Mouse (Mus musculus) limb, embryonic 14.5 days (tissue): ENCODE measurements around the gene Slc2a9. TPM values are rescaled to one million over a fixed set of nuclear protein-coding genes. Genes with fewer than 3 reads are reported as not detected.

Experiments used
- ATAC-seq: fragments of 200-750 bp; cut with Nextera tagmentation; 2 replicates; pipeline ENCODE4 v1.8.0; 2017; ENCODE audit warnings: low read depth, moderate number of reproducible peaks, moderate TSS enrichment; ENCODE audit not compliant: low FRiP score
- DNase-seq: peaks from one replicate; pipeline ENCODE4 v3.0.0-alpha.2; 2015; ENCODE audit warnings: low spot score
- H3K27ac ChIP-seq: fragments of 300-500 bp; sonication (generic); replicated peaks from 2 replicates; pipeline ENCODE4 v1.5.1; 2014; ENCODE audit warnings: low read depth, mild to moderate bottlenecking, low read length, moderate library complexity, mixed read lengths
- H3K27me3 ChIP-seq: fragments of 300-500 bp; sonication (generic); 2 replicates; pipeline ENCODE4 v1.6.1; 2014; ENCODE audit warnings: low read length, mixed read lengths; ENCODE audit not compliant: control insufficient read depth, insufficient read depth
- H3K36me3 ChIP-seq: fragments of 300-500 bp; sonication (generic); 2 replicates; pipeline ENCODE4 v1.6.1; 2014; ENCODE audit warnings: mild to moderate bottlenecking, low read length, moderate library complexity, mixed read lengths; ENCODE audit not compliant: control insufficient read depth, insufficient read depth
- H3K4me1 ChIP-seq: fragments of 300-500 bp; sonication (generic); 2 replicates; pipeline ENCODE4 v1.6.1; 2014; ENCODE audit warnings: antibody characterized with exemption, low read length, mixed read lengths; ENCODE audit not compliant: control insufficient read depth, insufficient read depth
- H3K4me2 ChIP-seq: fragments of 300-500 bp; sonication (generic); replicated peaks from 2 replicates; pipeline ENCODE4 v1.6.1; 2014; ENCODE audit warnings: low read depth, mild to moderate bottlenecking, low read length, moderate library complexity; ENCODE audit not compliant: severe bottlenecking
- H3K4me3 ChIP-seq: fragments of 300-500 bp; sonication (generic); replicated peaks from 2 replicates; pipeline ENCODE4 v1.5.1; 2014; ENCODE audit warnings: low read length
- H3K9ac ChIP-seq: fragments of 300-500 bp; sonication (generic); 2 replicates; pipeline ENCODE4 v1.6.1; 2014; ENCODE audit warnings: mild to moderate bottlenecking, low read depth, low read length, moderate library complexity; ENCODE audit not compliant: severe bottlenecking
- H3K9me3 ChIP-seq: fragments of 300-500 bp; sonication (generic); 2 replicates; pipeline ENCODE4 v1.6.1; 2016; ENCODE audit warnings: low read length; ENCODE audit not compliant: control insufficient read depth
- POLR2A ChIP-seq: fragments of 200-500 bp; IDR thresholded peaks from 2 replicates; pipeline ENCODE4 v1.8.0; 2012; ENCODE audit warnings: inconsistent platforms, mild to moderate bottlenecking, moderate library complexity, borderline replicate concordance; ENCODE audit not compliant: insufficient read depth, insufficient read length; ENCODE audit errors: extremely low read depth
- WGBS: fragments of 180-500 bp; shearing (Covaris S2); extraction: QIAGEN DNeasy Blood & Tissue Kit; methylation state at CpG from one replicate; pipeline ENCODE4 v1.1.7; 2014; 5-methylcytosine and 5-hydroxymethylcytosine counted together
- polyA plus RNA-seq, 2 experiments: library from polyadenylated mRNA; depleted of rRNA in 1 of 2; stranded (reverse) in 1 of 2; unstranded in 1 of 2; fragments of >200 nt; fragmentation: Nextera tagmentation in 1 of 2; extraction: Ambion mirVana in 1 of 2; gene quantifications; 2 replicates each; pipeline versions ENCODE4 v1.2.1 to v1.2.3; 2012 to 2014

Slc2a9 gene
- polyA plus RNA-seq, 2 experiments, result 0.66 to 0.85 TPM

GRCm38 (mm10) chr5:38479027-38479426, 23.9 kb downstream of the Slc2a9 start:
- Histone ChIP-seq H3K4me2 (no peak overlapping the region), H3K4me1 (peaks cover 10% of the 10 kb centered on the region; the same call in 1 of the 2 replicates), H3K27ac (no peak overlapping the region), H3K27me3 (no peaks in the 10 kb centered on the region), H3K9me3 (no peaks in the 10 kb centered on the region), H3K4me3 (no peak overlapping the region), H3K9ac (no peak overlapping the region), H3K36me3 (no peaks in the 10 kb centered on the region)
- ATAC-seq (no peak), DNase-seq (no peak)
- TF ChIP-seq POLR2A, result no peak
- WGBS, result 40% methylated on average over 4 of the region's 4 CpGs

- WGBS, result 79% methylated on average over 7 of the region's 7 CpGs
Observed at GRCm38 (mm10) chr5:38477731-38478445, 25.1 kb downstream of the Slc2a9 start.

GRCm38 (mm10) chr5:38476861-38477565, 25.9 kb downstream of the Slc2a9 start:
- no peak for ATAC-seq
- Histone ChIP-seq H3K9ac (no peak overlapping the region), H3K4me3 (no peak overlapping the region), H3K4me1 (peaks cover 10% of the 10 kb centered on the region; the same call in 1 of the 2 replicates), H3K4me2 (no peak overlapping the region), H3K27me3 (no peaks in the 10 kb centered on the region), H3K9me3 (no peaks in the 10 kb centered on the region), H3K27ac (no peak overlapping the region), H3K36me3 (no peaks in the 10 kb centered on the region)
- no peak for DNase-seq
- TF ChIP-seq POLR2A, result no peak
- WGBS, result 88% methylated on average over 25 of the region's 25 CpGs

More at GRCm38 (mm10) chr5:38477731-38478445, 25.1 kb downstream of the Slc2a9 start:
- Histone ChIP-seq H3K4me3 (no peak overlapping the region), H3K36me3 (no peaks in the 10 kb centered on the region), H3K27me3 (no peaks in the 10 kb centered on the region), H3K9me3 (no peaks in the 10 kb centered on the region), H3K4me1 (peaks cover 10% of the 10 kb centered on the region; the same call in 1 of the 2 replicates), H3K9ac (no peak overlapping the region), H3K27ac (no peak overlapping the region), H3K4me2 (no peak overlapping the region)
- DNase-seq (no peak), ATAC-seq (no peak)
- TF ChIP-seq POLR2A, result no peak

GRCm38 (mm10) chr5:38470881-38471280, 32.1 kb downstream of the Slc2a9 start:
- Histone ChIP-seq H3K4me2 (no peak overlapping the region), H3K27me3 (no peaks in the 10 kb centered on the region), H3K4me1 (no peaks in the 10 kb centered on the region), H3K36me3 (no peaks in the 10 kb centered on the region), H3K27ac (no peak overlapping the region), H3K4me3 (no peak overlapping the region), H3K9ac (no peak overlapping the region), H3K9me3 (no peaks in the 10 kb centered on the region)
- ATAC-seq (no peak), DNase-seq (no peak)
- WGBS, result 79% methylated on average over 6 of the region's 6 CpGs
- TF ChIP-seq POLR2A, result no peak

- H3K4me3 ChIP-seq, result no peak overlapping the region
- H3K9ac ChIP-seq, result no peak overlapping the region
- WGBS, result 29% methylated on average over 5 of the region's 5 CpGs
- H3K9me3 ChIP-seq, result no peaks in the 10 kb centered on the region
- ATAC-seq (peak; percentile 70), DNase-seq (peak; percentile 68)
- H3K27me3 ChIP-seq, result no peaks in the 10 kb centered on the region
- H3K4me1 ChIP-seq, result no peaks in the 10 kb centered on the region
- H3K27ac ChIP-seq, result no peak overlapping the region
- no peak overlapping the region for H3K4me2 ChIP-seq
- no peak for TF ChIP-seq POLR2A
- H3K36me3 ChIP-seq, result no peaks in the 10 kb centered on the region
Observed at GRCm38 (mm10) chr5:38469891-38470578, 32.9 kb downstream of the Slc2a9 start.
